Mouse (Mus musculus) testis, adult 10 weeks (tissue): ENCODE results near the gene Fkbp2. TPM values are rescaled to one million over a fixed set of nuclear protein-coding genes. Genes with fewer than 3 reads are reported as not detected.

Source experiments
- polyA plus RNA-seq: library from polyadenylated mRNA; stranded (reverse); fragments of 350-450 nt; fragmentation: Illumina TruSeq; extraction: RNeasy Lipid Tissue Mini Kit (QIAGEN cat#74804); gene quantifications from one replicate; pipeline ENCODE4 v1.2.3, GENCODE M21; 2014; ENCODE audit warnings: low read depth, low replicate concordance

Fkbp2 gene
- 3.5 TPM for polyA plus RNA-seq

DNA sequence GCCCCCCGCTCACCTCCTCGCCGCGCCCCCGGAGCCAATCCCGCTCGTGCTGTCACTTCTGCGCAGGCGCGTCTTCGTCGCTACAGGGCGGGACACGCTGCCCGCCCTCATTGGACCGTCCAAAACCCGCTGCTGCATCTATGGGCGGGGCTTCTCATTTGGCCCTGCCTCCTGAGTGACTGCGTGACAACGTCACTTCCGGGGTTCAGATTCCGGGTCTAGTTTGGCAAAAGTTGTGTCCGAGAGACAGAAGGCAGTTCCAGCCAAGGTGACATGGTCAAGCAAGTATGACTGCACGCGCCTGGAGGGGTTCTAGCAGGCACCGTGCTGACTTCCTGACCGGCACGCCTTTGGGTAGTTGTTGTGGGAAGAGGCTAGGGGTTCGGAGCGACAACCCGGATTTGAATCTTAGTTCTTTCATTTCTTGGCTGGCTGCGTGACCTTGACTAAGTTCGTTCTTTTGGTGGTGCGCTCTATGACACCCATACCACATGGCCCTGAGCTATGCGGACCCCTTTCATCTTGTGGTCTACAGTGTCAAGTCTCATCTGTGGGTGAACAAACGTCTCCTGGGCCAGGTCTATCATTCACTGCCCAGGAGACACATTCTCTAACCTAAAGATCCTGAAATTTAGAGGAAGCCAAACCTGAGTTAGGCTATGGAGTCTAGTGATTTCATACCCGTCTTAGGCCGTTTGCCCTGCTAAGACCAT lies at the start of gene Fkbp2:
Gene Fkbp2, minus strand, starts transcription at position 121 of the 713 bp plus-strand sequence.

DNA sequence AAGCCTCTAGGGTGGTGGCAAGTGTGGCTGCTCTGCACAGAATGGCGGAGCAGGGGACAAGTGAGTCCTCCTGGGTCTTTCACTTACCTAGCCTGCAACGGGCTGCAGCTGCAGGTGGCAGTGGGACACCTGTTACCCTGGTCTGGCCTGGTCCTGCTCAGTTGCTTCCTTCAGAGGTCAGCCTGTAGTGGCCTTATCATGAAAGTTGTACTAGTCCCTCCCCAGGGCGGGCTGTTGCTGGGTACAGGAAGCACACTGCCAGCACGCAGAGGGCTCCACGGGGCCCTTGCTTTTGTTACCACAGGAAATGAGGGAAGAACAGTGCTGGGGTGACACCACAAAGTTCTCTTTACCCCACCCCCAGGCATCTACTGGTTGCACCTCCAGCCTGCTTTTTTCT lies 38.9 kb upstream of the Fkbp2 start, which contains the start of gene Fermt3:
Gene Fermt3, minus strand, starts transcription at position 279 of the 400 bp plus-strand sequence.

DNA sequence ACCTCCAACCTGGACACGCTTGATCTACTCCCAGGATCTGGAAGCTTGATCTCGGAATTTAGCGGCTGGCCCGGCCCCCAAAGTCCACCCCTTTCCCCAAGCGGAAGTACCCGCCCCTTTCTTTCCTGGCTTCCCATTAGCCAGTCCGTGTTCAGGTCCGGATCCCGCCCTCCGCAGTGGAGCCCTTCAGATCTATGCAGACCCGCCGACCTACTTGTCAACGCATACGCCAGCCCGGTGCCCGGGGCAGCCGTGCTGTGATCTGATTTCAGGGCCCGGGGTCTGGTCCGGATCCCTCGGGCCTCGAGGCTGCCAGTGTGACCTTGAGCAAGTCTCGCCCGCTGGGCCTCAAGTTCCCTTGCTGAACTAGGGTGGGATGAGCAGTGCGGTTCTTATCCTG lies 15.7 kb upstream of the Fkbp2 start, which contains the start of the genes Nudt22 and Trpt1:
Gene Nudt22, minus strand, starts transcription at position 112 of the 400 bp plus-strand sequence.
Gene Trpt1, plus strand, starts transcription at position 126 of the 400 bp plus-strand sequence.

GRCm38 (mm10) chr19:6992011-6992858 lies 11.9 kb upstream of the Fkbp2 start, which contains the start of gene Dnajc4:
TSS of gene Dnajc4 (minus strand) at chr19:6992572.

GRCm38 (mm10) chr19:6987061-6987903 lies 7.0 kb upstream of the Fkbp2 start, which contains the start of gene Vegfb:
TSS of gene Vegfb (minus strand) at chr19:6987651.

GRCm38 (mm10) chr19:6975537-6976521 lies 4.5 kb downstream of the Fkbp2 start, which contains the start of gene Plcb3:
TSS of gene Plcb3 (minus strand) at chr19:6976470.

DNA sequence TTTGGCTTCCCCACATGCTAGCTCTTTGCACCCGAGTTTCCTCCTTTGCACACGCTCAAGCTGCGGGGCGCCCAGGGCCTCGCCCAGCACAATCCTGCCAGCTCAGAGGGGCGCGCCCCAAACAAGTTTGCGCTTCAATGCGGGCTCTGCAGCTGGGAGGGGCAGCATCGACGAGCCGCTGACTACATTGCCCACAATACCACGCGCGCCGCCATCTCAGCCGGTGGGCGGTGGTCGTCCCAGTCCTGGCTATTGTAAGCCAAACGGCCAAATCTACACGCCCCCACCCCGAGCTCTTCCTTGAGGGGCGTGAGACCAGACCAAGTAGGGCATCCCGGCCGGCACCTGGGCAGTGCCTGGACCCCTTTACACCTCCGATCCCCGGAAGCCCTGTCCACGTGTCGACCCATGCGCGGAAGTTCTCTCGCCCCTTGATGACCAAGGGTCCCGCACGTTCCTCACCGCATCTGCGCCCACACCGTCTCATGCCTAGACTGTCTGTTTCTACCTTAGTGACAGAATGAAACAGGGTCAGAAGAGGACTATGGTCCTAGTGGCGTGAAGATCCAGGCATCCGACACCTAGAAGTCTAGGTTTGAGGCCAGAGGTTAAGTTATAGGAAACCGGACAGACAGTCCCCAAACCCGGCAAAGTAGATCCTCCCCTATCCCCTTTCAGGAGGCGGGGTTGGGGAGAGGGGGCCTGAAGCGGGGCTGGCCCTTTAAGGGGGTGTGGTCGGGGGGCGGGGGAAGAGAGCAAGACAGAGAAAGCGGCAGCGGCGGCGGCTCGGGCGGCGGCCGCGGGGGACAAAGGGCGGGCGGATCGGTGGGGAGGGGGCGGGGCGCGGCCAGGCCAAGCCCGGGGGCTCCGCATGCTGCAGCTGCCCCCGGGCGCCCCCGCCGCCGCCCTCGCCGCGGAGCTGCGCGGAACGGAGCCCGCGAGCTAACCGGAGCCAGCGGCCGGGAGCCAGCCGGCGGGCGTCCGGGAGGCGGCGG lies 5.8 kb downstream of the Fkbp2 start, which contains the start of gene Ppp1r14b:
Gene Ppp1r14b, plus strand, starts transcription at position 758 of the 995 bp plus-strand sequence.

GRCm38 (mm10) chr19:6942249-6942691 lies 38.0 kb downstream of the Fkbp2 start, which contains the start of gene Gpr137:
TSS of gene Gpr137 (minus strand) at chr19:6942480.

GRCm38 (mm10) chr19:6941372-6942248 lies 38.7 kb downstream of the Fkbp2 start, which contains the start of gene Bad:
TSS of gene Bad (plus strand) at chr19:6941861.

GRCm38 (mm10) chr19:6934195-6934977 lies 45.9 kb downstream of the Fkbp2 start, which contains the start of gene Kcnk4:
TSS of gene Kcnk4 (minus strand) at chr19:6934515.

Other genes with a start within 250 kb of the Fkbp2 start
- gene Rps6ka4, start 139.9 kb downstream of the Fkbp2 start, polyA plus RNA-seq: 0.55 TPM
- 0.10 TPM for gene Ccdc88b, start 122.3 kb downstream of the Fkbp2 start, polyA plus RNA-seq
- gene Trmt112, start 70.8 kb downstream of the Fkbp2 start, polyA plus RNA-seq: 18.9 TPM
- 16.4 TPM for gene Prdx5, start 70.4 kb downstream of the Fkbp2 start, polyA plus RNA-seq
- 0.91 TPM for gene Esrra, start 58.7 kb downstream of the Fkbp2 start, polyA plus RNA-seq
- 264 TPM for gene Catsperz, start 55.1 kb downstream of the Fkbp2 start, polyA plus RNA-seq
- gene Kcnk4, start 46.0 kb downstream of the Fkbp2 start, polyA plus RNA-seq: 0.41 TPM
- 2.3 TPM for gene Bad, start 38.6 kb downstream of the Fkbp2 start, polyA plus RNA-seq
- gene Gpr137, start 38.0 kb downstream of the Fkbp2 start, polyA plus RNA-seq: 1.9 TPM
- gene Ppp1r14b, start 5.5 kb downstream of the Fkbp2 start, polyA plus RNA-seq: 11.3 TPM
- gene Plcb3, start 4.0 kb downstream of the Fkbp2 start, polyA plus RNA-seq: 1.5 TPM
- gene Vegfb, start 7.2 kb upstream of the Fkbp2 start, polyA plus RNA-seq: 1.4 TPM
- gene Dnajc4, start 12.1 kb upstream of the Fkbp2 start, polyA plus RNA-seq: 2.3 TPM
- gene Nudt22, start 15.6 kb upstream of the Fkbp2 start, polyA plus RNA-seq: not detected
- 0.63 TPM for gene Trpt1, start 15.6 kb upstream of the Fkbp2 start, polyA plus RNA-seq
- not detected for gene Fermt3, start 39.0 kb upstream of the Fkbp2 start, polyA plus RNA-seq
- gene Stip1, start 59.5 kb upstream of the Fkbp2 start, polyA plus RNA-seq: 79.5 TPM
- 5.6 TPM for gene Macrod1, start 76.3 kb upstream of the Fkbp2 start, polyA plus RNA-seq
- gene Flrt1, start 125.2 kb upstream of the Fkbp2 start, polyA plus RNA-seq: 1.2 TPM
- gene Otub1, start 225.8 kb upstream of the Fkbp2 start, polyA plus RNA-seq: 22.5 TPM
- gene Cox8a, start 237.1 kb upstream of the Fkbp2 start, polyA plus RNA-seq: 12.7 TPM